Mouse (Mus musculus): ENCODE results near the gene Nudt16. TPM values are rescaled to one million over a fixed set of nuclear protein-coding genes. Genes with fewer than 3 reads are reported as not detected.

Nudt16 gene
- total RNA-seq (2023) = 10 to 100 TPM; 10.8 to 10.9 TPM

DNA sequence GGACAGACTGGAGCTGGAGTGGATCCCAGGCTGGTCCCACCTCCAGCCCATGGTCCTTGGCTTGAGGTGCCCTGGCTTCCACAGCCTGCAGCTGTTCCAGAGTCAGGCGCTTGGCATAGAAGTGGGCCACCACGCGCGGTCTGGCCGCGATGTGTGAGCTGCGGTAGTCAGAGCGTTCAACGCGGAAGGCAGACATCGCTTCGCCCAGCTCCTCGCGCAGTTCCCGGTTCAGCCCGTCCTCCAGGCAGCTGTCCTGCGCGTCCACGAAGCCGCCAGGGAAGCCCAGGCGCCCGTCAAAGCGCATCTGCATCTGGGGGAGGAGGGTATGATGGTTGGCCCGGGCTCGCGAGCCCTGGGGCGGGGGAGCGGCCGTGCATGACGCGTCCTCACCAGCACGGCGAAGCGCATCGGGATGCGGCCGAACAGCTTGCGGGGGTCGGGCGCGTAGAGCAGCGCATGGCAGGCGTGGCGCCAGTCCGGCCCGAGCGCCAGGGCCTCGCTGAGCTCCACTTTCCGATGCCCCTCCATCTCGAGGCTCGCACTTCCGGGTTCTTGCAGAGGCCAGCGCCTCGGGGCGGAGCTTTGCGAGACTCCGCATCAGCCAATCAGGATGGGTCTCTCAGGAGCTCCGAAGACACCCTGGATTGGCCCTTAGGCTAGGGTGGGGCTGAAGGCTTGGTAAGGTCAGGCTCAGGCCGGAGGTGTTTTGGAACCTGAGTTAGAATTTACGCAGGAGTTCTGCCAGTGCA is at the start of gene Nudt16:
TSS of gene Nudt16 (minus strand) at position 572 of the 749 bp plus-strand sequence.

DNA sequence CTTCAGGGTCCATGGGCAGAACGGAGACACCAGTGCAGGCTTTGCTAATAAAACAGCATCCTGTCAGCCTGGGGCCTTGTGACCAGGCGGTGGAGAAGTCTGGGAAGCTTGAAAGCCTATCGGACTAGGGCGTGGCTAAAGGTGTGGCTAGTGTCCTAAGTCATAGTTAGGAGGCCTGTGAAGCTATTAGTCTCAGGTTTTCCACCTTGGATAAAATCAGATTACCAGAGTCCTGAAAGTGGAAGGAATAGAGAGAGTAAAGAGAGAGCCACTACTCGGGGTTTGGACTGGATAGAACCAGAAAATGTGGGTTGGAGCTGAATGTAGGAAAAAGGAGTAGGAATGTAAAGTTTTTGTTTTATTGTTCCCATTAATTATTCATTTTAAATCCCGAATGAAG is 13.4 kb upstream of the Nudt16 start, which contains the start of gene 1700080E11Rik:
TSS of gene 1700080E11Rik (minus strand) at position 101 of the 400 bp plus-strand sequence.

Other genes starting within 250 kb of the Nudt16 start
- gene Mrpl3, start 78.6 kb downstream of the Nudt16 start, total RNA-seq (2023) = 10 to 100 TPM; 22.1 to 28.2 TPM
- not detected for gene 1700080E11Rik, start 13.3 kb upstream of the Nudt16 start, total RNA-seq (2023)

All from neutrophil, adult 59 days (primary cell).